Mouse (Mus musculus) bone marrow macrophage, adult 2 months (primary cell): ENCODE measurements around the gene Fhit.

Source experiments
- CTCF ChIP-seq: IDR thresholded peaks from 2 replicates; pipeline ENCODE4 v1.5.1; 2012; ENCODE audit warnings: low read depth, mild to moderate bottlenecking, low read length, moderate library complexity
- POLR2A ChIP-seq: IDR thresholded peaks from 2 replicates; pipeline ENCODE4 v1.6.1; 2012; ENCODE audit warnings: mild to moderate bottlenecking, low read depth, low read length, borderline replicate concordance

DNA sequence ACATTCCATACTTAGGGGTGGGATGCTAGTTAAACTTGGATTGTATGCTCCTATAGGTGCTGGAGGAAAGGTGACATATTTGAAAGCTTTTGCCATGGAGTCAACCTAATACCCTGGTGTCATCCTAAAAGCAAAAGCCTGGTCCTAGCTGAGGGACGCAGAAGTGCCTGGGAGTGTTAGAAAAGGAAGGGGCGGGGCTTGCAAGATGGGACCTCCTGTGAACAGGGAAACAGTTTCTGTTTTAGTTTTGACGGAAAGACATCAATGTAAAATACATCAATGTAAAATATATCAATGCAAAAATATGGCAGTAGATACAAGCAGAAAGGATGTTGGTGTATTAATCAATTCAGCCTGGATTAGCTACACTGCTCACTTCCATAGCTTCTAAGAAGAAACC lies 504.5 kb downstream of the Fhit start:
- TF ChIP-seq POLR2A (no peak), CTCF (no peak)
